Mouse (Mus musculus) forebrain, embryonic 11.5 days (tissue): ENCODE measurements at regions not wholly inside any gene's neighbourhood (a gene's known extent, or its start where the extent isn't known, plus 50 kb on each side); places are given as distances from the start of the nearest gene placed in this dataset.

ENCODE experiments used
- ATAC-seq: fragments of 200-750 bp; cut with Nextera tagmentation; replicated peaks from 2 replicates; pipeline ENCODE4 v1.8.0; 2017; ENCODE audit warnings: moderate TSS enrichment; ENCODE audit not compliant: low FRiP score
- DNase-seq: peaks from one replicate; pipeline ENCODE4 v3.0.0-alpha.2; 2017; ENCODE audit warnings: low spot score
- H3K27ac ChIP-seq: fragments of 300-500 bp; sonication (generic); 2 replicates; pipeline ENCODE4 v1.5.1; 2014; ENCODE audit warnings: low read depth, low read length
- H3K27me3 ChIP-seq: fragments of 300-500 bp; sonication (generic); 2 replicates; pipeline ENCODE4 v1.6.1; 2014; ENCODE audit warnings: mild to moderate bottlenecking, low read length, mixed read lengths; ENCODE audit not compliant: control insufficient read depth, insufficient read depth
- H3K36me3 ChIP-seq: fragments of 300-500 bp; sonication (generic); 2 replicates; pipeline ENCODE4 v1.6.1; 2014; ENCODE audit warnings: mild to moderate bottlenecking, low read length, moderate library complexity, mixed read lengths; ENCODE audit not compliant: control insufficient read depth, insufficient read depth
- H3K4me1 ChIP-seq: fragments of 300-500 bp; sonication (generic); replicated peaks from 2 replicates; pipeline ENCODE4 v1.6.1; 2014; ENCODE audit warnings: low read length, mixed read lengths; ENCODE audit not compliant: control insufficient read depth, insufficient read depth
- H3K4me2 ChIP-seq: fragments of 300-500 bp; sonication (generic); 2 replicates; pipeline ENCODE4 v1.6.1; 2014; ENCODE audit warnings: low read depth, mild to moderate bottlenecking, low read length, moderate library complexity, mixed read lengths; ENCODE audit not compliant: severe bottlenecking
- H3K4me3 ChIP-seq: fragments of 300-500 bp; sonication (generic); 2 replicates; pipeline ENCODE4 v1.5.1; 2014; ENCODE audit warnings: low read depth, low read length
- H3K9ac ChIP-seq: fragments of 300-500 bp; sonication (generic); 2 replicates; pipeline ENCODE4 v1.6.1; 2014; ENCODE audit warnings: low read length
- H3K9me3 ChIP-seq: fragments of 300-500 bp; sonication (generic); 2 replicates; pipeline ENCODE4 v1.6.1; 2016; ENCODE audit warnings: low read length, mixed read lengths; ENCODE audit not compliant: control insufficient read depth
- WGBS: fragments of 180-500 bp; shearing (Covaris S2); extraction: QIAGEN DNeasy Blood & Tissue Kit; methylation state at CpG from one replicate; pipeline ENCODE4 v1.1.7; 2014; 5-methylcytosine and 5-hydroxymethylcytosine counted together

- WGBS = 74% methylated on average over 1 of the region's 1 CpGs
- H3K9me3 ChIP-seq = no peaks in the 10 kb centered on the region
- H3K27ac ChIP-seq = no peak overlapping the region
- no peak overlapping the region for H3K4me2 ChIP-seq
- no peak overlapping the region for H3K4me3 ChIP-seq
- no peak for ATAC-seq
- no peaks in the 10 kb centered on the region for H3K4me1 ChIP-seq
- no peaks in the 10 kb centered on the region for H3K27me3 ChIP-seq
- DNase-seq = no peak
- H3K9ac ChIP-seq = no peak overlapping the region
- no peaks in the 10 kb centered on the region for H3K36me3 ChIP-seq
These were observed 561.8 kb downstream of the Smarca1 start for GRCm38 (mm10) chrX:47330969-47331368.

- Histone ChIP-seq H3K9me3 (no peaks in the 10 kb centered on the region), H3K4me3 (no peak overlapping the region), H3K9ac (no peak overlapping the region), H3K4me2 (no peak overlapping the region), H3K36me3 (no peaks in the 10 kb centered on the region), H3K27ac (no peak overlapping the region), H3K4me1 (no peaks in the 10 kb centered on the region), H3K27me3 (no peaks in the 10 kb centered on the region)
- DNase-seq (no peak), ATAC-seq (no peak)
These were observed 564.0 kb downstream of the Smarca1 start for GRCm38 (mm10) chrX:47328817-47329216.

- ATAC-seq (no peak), DNase-seq (no peak)
- H3K4me3 ChIP-seq = no peak overlapping the region
- WGBS = 55% methylated on average over 3 of the region's 3 CpGs
- no peaks in the 10 kb centered on the region for H3K9me3 ChIP-seq
- H3K9ac ChIP-seq = no peak overlapping the region
- H3K4me2 ChIP-seq = no peak overlapping the region
- H3K36me3 ChIP-seq = no peaks in the 10 kb centered on the region
- H3K27me3 ChIP-seq = no peaks in the 10 kb centered on the region
- no peak overlapping the region for H3K27ac ChIP-seq
- H3K4me1 ChIP-seq = no peaks in the 10 kb centered on the region
These were observed 577.0 kb downstream of the Smarca1 start for GRCm38 (mm10) chrX:47315810-47316209.

GRCm38 (mm10) chrX:47307140-47307539, 585.6 kb downstream of the Smarca1 start:
- no peak overlapping the region for H3K9ac ChIP-seq
- H3K9me3 ChIP-seq = no peaks in the 10 kb centered on the region
- no peak overlapping the region for H3K4me2 ChIP-seq
- H3K27ac ChIP-seq = no peak overlapping the region
- no peak for DNase-seq
- 86% methylated on average over 2 of the region's 2 CpGs for WGBS
- no peak overlapping the region for H3K4me3 ChIP-seq
- H3K36me3 ChIP-seq = no peaks in the 10 kb centered on the region
- ATAC-seq = no peak
- H3K4me1 ChIP-seq = no peaks in the 10 kb centered on the region
- H3K27me3 ChIP-seq = no peaks in the 10 kb centered on the region

GRCm38 (mm10) chrX:47303547-47303946, 589.2 kb downstream of the Smarca1 start:
- H3K9me3 ChIP-seq = no peaks in the 10 kb centered on the region
- DNase-seq (no peak), ATAC-seq (no peak)
- no peak overlapping the region for H3K9ac ChIP-seq
- 22% methylated on average over 2 of the region's 2 CpGs for WGBS
- no peaks in the 10 kb centered on the region for H3K36me3 ChIP-seq
- H3K4me3 ChIP-seq = no peak overlapping the region
- no peak overlapping the region for H3K4me2 ChIP-seq
- H3K27me3 ChIP-seq = no peaks in the 10 kb centered on the region
- H3K4me1 ChIP-seq = no peaks in the 10 kb centered on the region
- H3K27ac ChIP-seq = no peak overlapping the region

GRCm38 (mm10) chrX:47292548-47293147, 600.1 kb downstream of the Smarca1 start:
- Histone ChIP-seq H3K27ac (no peak overlapping the region), H3K9ac (no peak overlapping the region), H3K36me3 (no peaks in the 10 kb centered on the region), H3K4me3 (no peak overlapping the region), H3K4me2 (no peak overlapping the region), H3K4me1 (no peaks in the 10 kb centered on the region), H3K27me3 (no peaks in the 10 kb centered on the region), H3K9me3 (no peaks in the 10 kb centered on the region)
- DNase-seq = peak; percentile 50
- ATAC-seq = peak; percentile 76
